Mouse (Mus musculus): ENCODE measurements at regions not wholly inside any gene's neighbourhood (a gene's known extent, or its start where the extent isn't known, plus 50 kb on each side); places are given as distances from the start of the nearest gene placed in this dataset.

DNA sequence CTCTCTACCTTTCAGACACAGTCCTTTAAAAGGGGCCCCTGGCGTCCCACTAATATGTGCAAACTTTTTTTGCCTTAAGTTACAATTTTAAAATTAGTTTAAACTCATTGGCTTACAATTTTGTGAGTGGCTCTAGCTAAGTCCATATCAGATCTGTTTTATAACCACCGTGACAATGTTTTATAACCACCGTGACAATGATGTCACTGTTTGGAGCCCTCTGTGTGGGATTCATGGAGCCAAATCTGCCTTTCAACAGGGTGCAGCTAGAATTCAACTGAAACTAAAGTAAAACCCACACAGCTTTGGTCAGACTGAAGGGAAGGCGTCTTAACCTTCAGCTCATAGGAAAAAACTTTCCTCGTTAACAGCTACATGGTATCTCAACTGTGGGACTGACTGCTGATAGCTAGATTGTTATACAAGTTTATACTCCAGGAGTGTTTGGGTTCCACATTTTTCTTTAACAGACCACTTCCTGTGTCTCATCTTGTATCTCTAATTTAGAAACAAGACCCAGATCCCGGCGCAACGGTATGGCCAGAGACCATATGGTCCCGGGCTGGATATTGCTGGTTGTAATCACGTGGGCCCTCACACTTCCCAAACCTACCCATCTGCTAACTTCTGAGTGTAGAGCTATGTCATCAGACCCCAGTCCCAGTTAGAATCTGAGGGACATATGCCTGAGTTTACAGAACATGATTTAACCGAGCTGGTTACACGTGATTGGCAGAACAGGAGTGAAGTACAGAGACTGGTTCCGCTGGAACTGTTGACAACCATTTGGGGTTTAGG, 102.7 kb upstream of the Cand1 start:
- 71% methylated on average over 13 of the region's 13 CpGs for WGBS
- Histone ChIP-seq H3K4me1 (replicated peaks; ENCODE audit: control insufficient read depth, insufficient read depth, low read length) (no peaks in the 10 kb centered on the region), H3K27ac (ENCODE audit: low read depth, low read length) (no peak overlapping the region), H3K4me2 (replicated peaks; ENCODE audit: low read depth) (no peak overlapping the region), H3K9ac (ENCODE audit: low read depth, low read length) (no peak overlapping the region), H3K27me3 (replicated peaks; ENCODE audit: control insufficient read depth, insufficient read depth, low read length) (no peaks in the 10 kb centered on the region), H3K9me3 (ENCODE audit: control insufficient read depth) (no peaks in the 10 kb centered on the region), H3K36me3 (ENCODE audit: control insufficient read depth, insufficient read depth) (no peaks in the 10 kb centered on the region), H3K4me3 (ENCODE audit: low read depth, low read length) (no peak overlapping the region)
- TF ChIP-seq CTCF (IDR thresholded peaks at IDR 0.05; ENCODE audit: low read depth) = no peak
- ATAC-seq = no peak

DNA sequence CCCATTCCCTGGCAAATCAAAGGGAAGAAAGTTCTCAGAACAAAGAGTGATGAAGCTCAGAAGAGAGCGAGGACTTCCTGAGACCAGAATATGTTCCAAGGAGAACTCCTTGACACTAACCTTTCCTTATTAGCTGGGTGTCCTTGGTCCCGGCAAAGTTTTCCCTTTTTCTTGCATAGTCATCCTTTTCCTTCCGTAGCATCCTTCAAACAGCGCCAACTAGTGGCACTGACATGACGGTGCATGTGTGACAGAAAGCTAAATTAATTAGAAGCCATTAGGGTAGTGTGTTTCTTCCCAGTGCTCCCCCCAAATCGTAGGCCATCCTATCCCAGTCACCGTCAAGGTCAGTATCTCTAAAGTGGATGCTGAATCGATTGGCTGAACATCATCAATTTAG, 100.5 kb upstream of the Cand1 start:
- TF ChIP-seq CTCF (IDR thresholded peaks at IDR 0.05; ENCODE audit: low read depth) = peak; percentile 57
- WGBS = 65% methylated on average over 8 of the region's 8 CpGs
- Histone ChIP-seq H3K27me3 (replicated peaks; ENCODE audit: control insufficient read depth, insufficient read depth, low read length) (no peaks in the 10 kb centered on the region), H3K27ac (ENCODE audit: low read depth, low read length) (no peak overlapping the region), H3K9me3 (ENCODE audit: control insufficient read depth) (no peaks in the 10 kb centered on the region), H3K36me3 (ENCODE audit: control insufficient read depth, insufficient read depth) (no peaks in the 10 kb centered on the region), H3K4me2 (replicated peaks; ENCODE audit: low read depth) (no peak overlapping the region), H3K9ac (ENCODE audit: low read depth, low read length) (no peak overlapping the region), H3K4me1 (replicated peaks; ENCODE audit: control insufficient read depth, insufficient read depth, low read length) (no peaks in the 10 kb centered on the region), H3K4me3 (ENCODE audit: low read depth, low read length) (no peak overlapping the region)
- no peak for ATAC-seq

DNA sequence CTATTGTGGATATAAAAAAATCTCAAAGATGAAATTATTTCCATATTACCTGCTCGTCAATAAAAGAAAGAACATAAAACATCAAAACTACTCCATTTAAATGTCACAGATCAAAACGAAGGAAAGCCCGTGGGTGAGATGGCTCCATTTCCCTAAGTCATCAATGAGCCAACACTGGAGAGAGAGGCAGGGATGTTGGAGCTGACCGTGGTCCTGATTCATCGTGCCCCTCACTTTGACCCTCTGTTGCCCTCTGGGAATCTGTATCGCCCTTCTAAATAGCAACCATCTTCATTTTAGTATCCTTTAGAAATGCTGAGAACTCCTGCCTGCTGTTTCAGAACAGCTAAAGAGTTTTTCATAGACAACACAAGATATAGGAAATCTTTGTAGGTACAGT, 87.1 kb upstream of the Cand1 start:
- Histone ChIP-seq H3K4me2 (replicated peaks; ENCODE audit: low read depth) (no peak overlapping the region), H3K4me1 (replicated peaks; ENCODE audit: control insufficient read depth, insufficient read depth, low read length) (no peaks in the 10 kb centered on the region), H3K36me3 (ENCODE audit: control insufficient read depth, insufficient read depth) (no peaks in the 10 kb centered on the region), H3K9me3 (ENCODE audit: control insufficient read depth) (no peaks in the 10 kb centered on the region), H3K27ac (ENCODE audit: low read depth, low read length) (no peak overlapping the region), H3K4me3 (ENCODE audit: low read depth, low read length) (no peak overlapping the region), H3K9ac (ENCODE audit: low read depth, low read length) (no peak overlapping the region), H3K27me3 (replicated peaks; ENCODE audit: control insufficient read depth, insufficient read depth, low read length) (no peaks in the 10 kb centered on the region)
- ATAC-seq = no peak
- WGBS = 28% methylated on average over 6 of the region's 6 CpGs
- TF ChIP-seq CTCF (IDR thresholded peaks at IDR 0.05; ENCODE audit: low read depth) = no peak

DNA sequence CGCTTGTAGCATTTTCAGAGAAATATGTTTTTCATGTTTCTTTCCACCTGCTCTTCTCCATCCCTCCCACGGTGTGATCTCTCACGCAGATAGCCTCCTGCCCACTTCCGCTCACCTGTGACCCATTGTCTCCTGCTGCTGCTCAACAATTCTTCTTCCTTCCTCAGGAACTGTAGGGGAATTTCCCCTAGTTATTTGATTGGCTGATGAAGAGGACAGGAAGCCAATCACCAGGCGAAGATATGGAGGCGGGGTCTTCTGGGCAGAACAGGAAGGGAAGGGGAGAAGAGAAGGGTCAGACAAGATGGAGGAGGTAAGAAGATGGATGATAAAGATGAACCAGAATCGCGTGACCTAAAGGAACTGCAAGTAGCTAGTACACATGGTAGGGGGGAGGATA, 80.1 kb upstream of the Cand1 start:
- Histone ChIP-seq H3K4me1 (replicated peaks; ENCODE audit: control insufficient read depth, insufficient read depth, low read length) (no peaks in the 10 kb centered on the region), H3K36me3 (ENCODE audit: control insufficient read depth, insufficient read depth) (no peaks in the 10 kb centered on the region), H3K9me3 (ENCODE audit: control insufficient read depth) (no peaks in the 10 kb centered on the region), H3K27me3 (replicated peaks; ENCODE audit: control insufficient read depth, insufficient read depth, low read length) (no peaks in the 10 kb centered on the region), H3K4me2 (replicated peaks; ENCODE audit: low read depth) (no peak overlapping the region), H3K27ac (ENCODE audit: low read depth, low read length) (no peak overlapping the region), H3K9ac (ENCODE audit: low read depth, low read length) (no peak overlapping the region), H3K4me3 (ENCODE audit: low read depth, low read length) (no peak overlapping the region)
- TF ChIP-seq CTCF (IDR thresholded peaks at IDR 0.05; ENCODE audit: low read depth) = no peak
- no peak for ATAC-seq
- WGBS = 91% methylated on average over 8 of the region's 8 CpGs

DNA sequence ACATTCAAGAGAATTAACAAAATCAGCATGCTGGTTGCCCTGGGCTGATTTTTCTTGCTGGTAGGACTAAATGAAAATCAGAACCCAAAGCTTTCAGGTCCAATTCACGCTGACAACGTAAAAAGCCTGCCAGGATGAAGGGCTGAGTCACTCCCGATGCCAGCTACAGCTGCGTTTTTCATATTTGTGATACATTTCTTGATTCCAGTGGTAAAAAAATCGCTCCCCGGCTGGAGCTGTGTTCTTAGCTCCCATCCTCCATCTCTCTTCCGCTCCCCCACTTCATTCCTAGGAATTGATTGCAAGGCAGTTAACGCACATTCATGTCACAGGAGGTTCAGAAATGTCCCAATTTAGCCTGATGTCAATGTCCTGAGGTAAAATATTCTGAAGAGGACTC, 78.6 kb upstream of the Cand1 start:
- no peak overlapping the region for H3K4me3 ChIP-seq (ENCODE audit: low read depth, low read length)
- no peaks in the 10 kb centered on the region for H3K27me3 ChIP-seq (replicated peaks; ENCODE audit: control insufficient read depth, insufficient read depth, low read length)
- WGBS = 91% methylated on average over 8 of the region's 8 CpGs
- no peaks in the 10 kb centered on the region for H3K36me3 ChIP-seq (ENCODE audit: control insufficient read depth, insufficient read depth)
- ATAC-seq = no peak
- no peaks in the 10 kb centered on the region for H3K4me1 ChIP-seq (replicated peaks; ENCODE audit: control insufficient read depth, insufficient read depth, low read length)
- no peaks in the 10 kb centered on the region for H3K9me3 ChIP-seq (ENCODE audit: control insufficient read depth)
- H3K27ac ChIP-seq (ENCODE audit: low read depth, low read length) = no peak overlapping the region
- no peak for TF ChIP-seq CTCF (IDR thresholded peaks at IDR 0.05; ENCODE audit: low read depth)
- H3K9ac ChIP-seq (ENCODE audit: low read depth, low read length) = no peak overlapping the region
- H3K4me2 ChIP-seq (replicated peaks; ENCODE audit: low read depth) = no peak overlapping the region

DNA sequence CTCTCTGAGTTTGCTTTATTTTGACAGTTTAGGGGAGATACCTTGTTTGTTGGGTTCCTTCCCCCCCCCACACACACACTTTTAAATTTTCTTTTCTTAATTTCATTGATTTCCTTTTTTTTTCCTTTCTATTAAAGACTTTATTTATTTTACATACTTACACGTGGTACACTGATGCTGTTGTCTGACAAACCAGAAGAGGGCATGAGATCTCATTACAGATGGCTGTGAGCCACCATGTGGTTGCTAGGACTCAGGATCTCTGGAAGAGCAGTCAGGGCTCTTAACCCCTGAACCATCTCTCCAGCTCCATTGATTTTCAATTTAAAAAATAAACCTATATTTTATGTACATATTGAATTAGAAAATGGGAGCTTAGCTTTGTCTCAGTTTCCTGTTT, 71.7 kb upstream of the Cand1 start:
- Histone ChIP-seq H3K27ac (ENCODE audit: low read depth, low read length) (no peak overlapping the region), H3K27me3 (replicated peaks; ENCODE audit: control insufficient read depth, insufficient read depth, low read length) (no peaks in the 10 kb centered on the region), H3K36me3 (ENCODE audit: control insufficient read depth, insufficient read depth) (no peaks in the 10 kb centered on the region), H3K9me3 (ENCODE audit: control insufficient read depth) (no peaks in the 10 kb centered on the region), H3K9ac (ENCODE audit: low read depth, low read length) (no peak overlapping the region), H3K4me3 (ENCODE audit: low read depth, low read length) (no peak overlapping the region), H3K4me2 (replicated peaks; ENCODE audit: low read depth) (no peak overlapping the region), H3K4me1 (replicated peaks; ENCODE audit: control insufficient read depth, insufficient read depth, low read length) (no peaks in the 10 kb centered on the region)
- ATAC-seq = no peak
- WGBS = 44% methylated on average over 1 of the region's 1 CpGs
- peak; percentile 15; the same call in 1 of the 2 replicates for TF ChIP-seq CTCF (IDR thresholded peaks at IDR 0.05; ENCODE audit: low read depth)

All from intestine, postnatal 0 days (tissue).